Mouse (Mus musculus) left cerebral cortex, adult 2 months (tissue): ENCODE results near the gene Asb18. TPM values are rescaled to one million over a fixed set of nuclear protein-coding genes. Genes with fewer than 3 reads are reported as not detected.

Source experiments
- DNase-seq, 2 experiments: peaks; one replicate each; pipeline ENCODE4 v3.0.0; 2021 to 2022; ENCODE audit warnings: low spot score in 2 of 2, mixed read lengths in 1 of 2; ENCODE audit errors: extremely low spot score in 1 of 2
- H3K27ac ChIP-seq: fragments of 200-600 bp; 2 replicates; pipeline ENCODE4 v1.8.1; 2022
- H3K4me3 ChIP-seq: fragments of 200-600 bp; 2 replicates; pipeline ENCODE4 v1.8.1; 2022
- CTCF ChIP-seq: fragments of 200-600 bp; IDR thresholded peaks from 2 replicates; pipeline ENCODE4 v1.8.1; 2022; ENCODE audit warnings: antibody characterized with exemption, mild to moderate bottlenecking, moderate library complexity
- intact Hi-C: fragments of 180-260 bp; cut with DNase I; formaldehyde crosslinking; loops from one replicate; pipeline ENCODE4 v1.15.1; 2025
- total RNA-seq, 2 experiments: library from RNA; stranded (reverse); gene quantifications; 2 replicates each; pipeline ENCODE4 v1.2.3; 2021

The Asb18 gene
- total RNA-seq, 2 experiments from 2014 or later: 1.1 to 1.3 TPM

DNA sequence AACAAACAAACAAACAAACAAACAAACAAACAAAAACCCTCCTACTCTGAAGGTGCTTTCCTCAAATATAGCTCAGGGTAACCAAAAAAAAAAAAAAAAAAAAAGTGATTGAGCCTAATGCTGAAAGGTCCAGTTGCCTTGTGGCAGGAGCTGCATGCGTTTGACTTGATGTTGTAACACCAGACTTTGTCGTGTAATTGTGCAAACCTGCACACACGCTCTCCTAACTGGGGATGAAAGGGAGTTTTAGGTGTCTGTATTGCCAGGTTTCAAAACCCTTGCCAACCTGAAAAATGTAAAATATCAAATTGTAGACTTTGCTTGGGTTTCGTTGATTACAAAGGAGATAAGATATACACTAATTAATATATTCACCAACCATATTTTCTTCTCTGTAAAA, 100.9 kb downstream of the Asb18 start:
- intact Hi-C loops: no loop called here
- TF ChIP-seq CTCF: no peak
- no peak overlapping the region for H3K27ac ChIP-seq
- H3K4me3 ChIP-seq: no peak overlapping the region
- no peak for DNase-seq

DNA sequence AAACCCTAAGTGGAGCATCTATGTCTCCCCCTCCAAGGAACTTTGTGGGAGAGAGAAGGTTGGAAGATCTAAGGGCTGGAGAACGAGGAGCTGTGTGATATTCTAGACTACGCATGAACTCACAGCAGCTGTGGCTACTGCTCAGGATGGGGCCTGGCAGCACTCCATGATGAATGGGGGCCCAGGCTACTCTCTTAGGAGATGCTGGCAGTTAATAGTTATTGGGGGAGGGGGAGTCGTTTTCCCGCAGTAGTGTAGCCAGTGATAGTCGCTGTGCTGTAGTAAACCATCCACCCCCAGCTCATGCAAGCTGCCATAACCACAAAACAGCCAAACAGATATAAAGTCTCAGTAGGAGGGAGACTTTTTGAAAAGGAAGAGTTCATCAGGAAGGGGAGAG, 102.1 kb downstream of the Asb18 start:
- no peak overlapping the region for H3K4me3 ChIP-seq
- no peak overlapping the region for H3K27ac ChIP-seq
- no peak for DNase-seq
- TF ChIP-seq CTCF: no peak
- intact Hi-C loops: no loop called here

DNA sequence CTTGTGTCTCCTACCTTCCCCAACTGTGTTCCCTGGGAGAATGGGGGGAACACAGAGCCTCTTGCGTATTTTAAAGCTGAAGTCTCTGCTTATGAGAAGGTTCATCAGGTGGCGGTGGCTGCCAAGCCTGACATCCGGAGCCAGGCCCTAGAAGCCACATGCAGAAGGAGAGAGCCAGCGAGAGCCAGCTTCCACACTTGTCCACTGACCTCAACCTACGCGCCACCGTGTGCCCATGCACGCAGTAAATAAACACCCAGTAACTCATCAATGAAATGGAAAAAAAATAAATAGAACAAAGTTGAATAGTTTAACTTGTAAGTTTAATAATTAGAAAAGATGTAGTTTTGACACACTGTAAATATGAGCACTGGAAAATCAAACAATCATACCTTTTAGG, 104.7 kb downstream of the Asb18 start:
- Histone ChIP-seq H3K27ac (no peak overlapping the region), H3K4me3 (no peak overlapping the region)
- intact Hi-C loops: no loop called here
- DNase-seq: no peak
- no peak for TF ChIP-seq CTCF

DNA sequence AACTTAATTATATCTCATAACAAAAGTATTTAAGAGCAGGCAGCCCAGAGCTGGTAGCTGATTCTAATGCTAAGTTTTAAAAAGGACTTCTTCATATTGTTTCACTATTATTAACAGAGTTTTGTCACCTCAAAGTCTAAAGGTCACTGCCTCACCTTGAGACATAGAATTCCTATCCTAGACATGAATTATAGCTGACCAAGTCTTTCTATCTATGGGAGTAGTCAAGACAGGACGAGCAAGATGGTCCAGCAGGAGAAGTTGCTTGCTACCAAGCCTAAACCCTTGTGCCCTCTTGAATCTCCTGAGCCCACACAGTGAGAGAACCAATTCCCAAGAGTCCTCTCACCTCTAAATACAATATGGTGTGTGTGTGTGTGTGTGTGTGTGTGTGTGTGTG, 111.8 kb downstream of the Asb18 start:
- no peak overlapping the region for H3K4me3 ChIP-seq
- intact Hi-C loops: no loop called here
- H3K27ac ChIP-seq: no peak overlapping the region
- no peak for TF ChIP-seq CTCF
- DNase-seq: no peak

DNA sequence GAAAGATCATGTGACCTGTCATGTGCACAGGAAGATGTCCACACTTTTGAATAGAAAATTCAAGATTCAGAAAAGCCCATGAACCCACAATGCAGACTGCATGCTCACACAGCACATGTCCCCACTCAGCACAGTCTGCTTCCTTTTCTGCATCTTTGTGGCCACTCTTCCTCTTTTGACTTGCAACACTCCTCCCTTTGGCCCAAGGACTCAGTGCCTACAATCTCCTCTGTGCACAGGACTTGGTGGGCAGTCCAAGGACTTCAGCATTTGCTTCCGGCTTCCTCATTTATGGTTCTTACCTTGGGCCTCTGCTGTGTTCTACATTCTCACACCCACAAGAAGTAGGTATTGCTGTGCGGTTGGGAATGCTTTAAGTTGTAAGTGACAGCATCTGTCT, 112.2 kb downstream of the Asb18 start:
- no peak for TF ChIP-seq CTCF
- intact Hi-C loops: no loop called here
- DNase-seq: no peak
- Histone ChIP-seq H3K27ac (no peak overlapping the region), H3K4me3 (no peak overlapping the region)

DNA sequence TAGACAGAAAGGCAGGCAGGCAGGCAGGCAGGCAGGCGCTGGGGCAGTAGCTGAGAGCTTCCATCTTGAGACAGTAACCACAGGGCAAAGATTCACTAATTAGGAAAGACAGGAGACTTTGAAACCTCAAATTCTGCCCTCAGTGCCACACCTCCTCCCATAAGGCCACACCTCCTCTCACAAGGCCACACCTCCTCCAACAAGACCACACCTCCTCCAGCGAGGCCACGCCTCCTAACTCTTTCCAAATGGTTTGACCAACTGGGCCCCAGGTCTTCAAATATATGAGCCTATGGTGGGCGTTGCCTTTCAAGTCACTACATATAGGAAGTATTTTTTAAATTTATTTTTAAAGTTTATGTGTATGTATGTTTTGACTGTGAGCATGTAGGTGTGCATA, 113.1 kb downstream of the Asb18 start:
- H3K4me3 ChIP-seq: no peak overlapping the region
- H3K27ac ChIP-seq: no peak overlapping the region
- DNase-seq: no peak
- intact Hi-C loops: no loop called here
- no peak for TF ChIP-seq CTCF

Other genes starting within 250 kb of the Asb18 start
- under 1 TPM; 0.25 to 0.56 TPM for gene Gbx2, start 83.5 kb downstream of the Asb18 start, total RNA-seq
- under 1 TPM; 0.29 to 0.75 TPM for gene Iqca, start 138.7 kb upstream of the Asb18 start, total RNA-seq
- 1 to 10 TPM; 7.4 to 9.9 TPM for gene Ackr3, start 189.3 kb upstream of the Asb18 start, total RNA-seq